Mouse (Mus musculus) embryonic facial prominence, embryonic 15.5 days (tissue): ENCODE results near the gene Diexf. TPM values are rescaled to one million over a fixed set of nuclear protein-coding genes. Genes with fewer than 3 reads are reported as not detected.

Source experiments
- ATAC-seq: fragments of 200-750 bp; cut with Nextera tagmentation; 2 replicates; pipeline ENCODE4 v1.8.0; 2017; ENCODE audit warnings: low read depth, moderate TSS enrichment; ENCODE audit not compliant: insufficient number of reproducible peaks, low FRiP score, low TSS enrichment
- H3K27ac ChIP-seq: fragments of 300-500 bp; sonication (generic); replicated peaks from 2 replicates; pipeline ENCODE4 v1.5.1; 2015; ENCODE audit warnings: mild to moderate bottlenecking, inconsistent platforms
- H3K27me3 ChIP-seq: fragments of 300-500 bp; sonication (generic); 2 replicates; pipeline ENCODE4 v1.6.1; 2015; ENCODE audit warnings: inconsistent platforms
- H3K36me3 ChIP-seq: fragments of 300-500 bp; sonication (generic); 2 replicates; pipeline ENCODE4 v1.6.1; 2015; ENCODE audit warnings: mild to moderate bottlenecking, inconsistent platforms
- H3K4me1 ChIP-seq: fragments of 300-500 bp; sonication (generic); 2 replicates; pipeline ENCODE4 v1.6.1; 2015; ENCODE audit warnings: inconsistent platforms
- H3K4me2 ChIP-seq: fragments of 300-500 bp; sonication (generic); replicated peaks from 2 replicates; pipeline ENCODE4 v1.6.1; 2015; ENCODE audit warnings: mild to moderate bottlenecking, inconsistent platforms
- H3K4me3 ChIP-seq: fragments of 300-500 bp; sonication (generic); replicated peaks from 2 replicates; pipeline ENCODE4 v1.5.1; 2015; ENCODE audit warnings: mild to moderate bottlenecking, inconsistent platforms
- H3K9ac ChIP-seq: fragments of 300-500 bp; sonication (generic); 2 replicates; pipeline ENCODE4 v1.6.1; 2015; ENCODE audit warnings: inconsistent platforms
- H3K9me3 ChIP-seq: fragments of 300-500 bp; sonication (generic); replicated peaks from 2 replicates; pipeline ENCODE4 v1.6.1; 2016; ENCODE audit warnings: inconsistent platforms
- WGBS: fragments of 180-500 bp; shearing (Covaris S2); methylation state at CpG from one replicate; pipeline ENCODE4 v1.1.7; 2015; 5-methylcytosine and 5-hydroxymethylcytosine counted together
- polyA plus RNA-seq: library from polyadenylated mRNA; unstranded; fragments of >200 nt; fragmentation: Nextera tagmentation; extraction: Ambion mirVana; gene quantifications from 2 replicates; pipeline ENCODE4 v1.2.1, GENCODE M21; 2015

The Diexf gene
- polyA plus RNA-seq, 1 experiment from 2014 or later, result 8.6 TPM

DNA sequence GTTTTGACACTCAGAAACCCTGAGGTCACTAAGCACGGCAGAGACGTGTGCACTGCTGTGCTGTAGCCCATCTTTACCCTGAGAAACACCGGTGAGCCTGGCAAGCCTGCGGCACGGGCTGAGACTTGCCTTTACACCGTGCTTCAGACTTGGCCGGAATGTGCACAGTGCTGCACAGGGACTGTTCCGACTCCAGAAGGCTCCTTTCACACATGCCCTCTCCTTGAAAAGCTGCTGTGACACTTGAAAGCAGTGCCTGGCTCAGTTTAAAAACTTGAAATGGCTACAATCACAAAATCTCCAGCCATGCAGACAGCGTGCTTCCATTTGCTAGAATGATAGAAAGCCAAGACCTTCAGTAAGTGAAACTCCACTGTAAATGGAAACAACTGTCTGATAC, 18.0 kb downstream of the Diexf start:
- Histone ChIP-seq H3K4me2 (no peak overlapping the region), H3K27ac (no peak overlapping the region), H3K4me3 (no peak overlapping the region), H3K36me3 (peaks cover 94% of the 10 kb centered on the region), H3K9ac (no peak overlapping the region), H3K4me1 (no peaks in the 10 kb centered on the region), H3K9me3 (no peaks in the 10 kb centered on the region), H3K27me3 (no peaks in the 10 kb centered on the region)
- WGBS, result 80% methylated on average over 9 of the region's 9 CpGs
- no peak for ATAC-seq

DNA sequence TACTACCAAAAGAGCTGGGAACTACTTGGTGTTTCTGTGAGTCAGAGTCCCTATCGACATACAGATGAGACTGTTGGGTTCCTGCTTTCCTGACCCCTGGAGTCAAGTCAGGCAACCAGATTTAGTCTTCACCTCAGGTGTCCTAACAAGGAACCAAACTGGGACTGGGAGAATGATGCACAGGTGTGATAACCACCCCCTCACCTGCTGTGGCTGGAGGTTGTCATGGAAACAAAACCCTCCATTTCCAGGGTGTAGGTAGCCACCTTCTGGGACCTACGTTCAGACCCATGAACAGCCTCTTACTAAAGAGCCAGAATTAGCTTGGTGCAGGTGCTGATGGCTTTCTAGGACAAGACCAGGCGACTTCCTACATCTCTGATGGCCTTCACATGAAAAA, 27.1 kb downstream of the Diexf start:
- WGBS, result 74% methylated on average over 3 of the region's 3 CpGs
- H3K4me1 ChIP-seq, result peaks cover 8% of the 10 kb centered on the region; the same call in 1 of the 2 replicates

DNA sequence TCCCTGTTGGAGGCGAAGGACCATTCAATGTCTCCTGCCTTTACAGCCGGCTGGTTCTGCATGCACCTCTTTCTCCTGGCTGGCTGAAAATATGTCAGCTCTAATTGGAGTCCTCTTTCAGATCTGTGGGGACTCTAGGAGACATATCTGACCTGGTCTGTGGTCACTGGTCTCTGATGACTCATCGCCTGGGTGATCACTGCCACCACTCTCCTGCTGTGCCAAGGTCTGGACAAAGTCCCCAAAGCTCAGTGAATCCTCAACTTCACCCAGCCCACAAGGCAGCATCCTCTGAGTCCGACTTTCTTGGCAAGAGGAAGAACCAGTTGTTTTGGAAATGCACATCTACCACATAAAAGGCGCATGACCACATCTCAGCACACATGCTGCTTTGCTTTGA, 27.5 kb downstream of the Diexf start:
- no peak overlapping the region for H3K4me3 ChIP-seq
- ATAC-seq, result no peak
- H3K27ac ChIP-seq, result no peak overlapping the region
- no peak overlapping the region for H3K9ac ChIP-seq
- H3K4me2 ChIP-seq, result no peak overlapping the region
- H3K27me3 ChIP-seq, result no peaks in the 10 kb centered on the region
- no peaks in the 10 kb centered on the region for H3K9me3 ChIP-seq
- peaks cover 8% of the 10 kb centered on the region; the same call in 1 of the 2 replicates for H3K4me1 ChIP-seq
- WGBS, result 83% methylated on average over 5 of the region's 5 CpGs
- peaks cover 28% of the 10 kb centered on the region for H3K36me3 ChIP-seq

More for the DNA sequence above, 27.1 kb downstream of the Diexf start:
- ATAC-seq, result no peak
- Histone ChIP-seq H3K4me2 (no peak overlapping the region), H3K9me3 (no peaks in the 10 kb centered on the region), H3K27ac (no peak overlapping the region), H3K4me3 (no peak overlapping the region), H3K36me3 (peaks cover 30% of the 10 kb centered on the region), H3K27me3 (no peaks in the 10 kb centered on the region), H3K9ac (no peak overlapping the region)

DNA sequence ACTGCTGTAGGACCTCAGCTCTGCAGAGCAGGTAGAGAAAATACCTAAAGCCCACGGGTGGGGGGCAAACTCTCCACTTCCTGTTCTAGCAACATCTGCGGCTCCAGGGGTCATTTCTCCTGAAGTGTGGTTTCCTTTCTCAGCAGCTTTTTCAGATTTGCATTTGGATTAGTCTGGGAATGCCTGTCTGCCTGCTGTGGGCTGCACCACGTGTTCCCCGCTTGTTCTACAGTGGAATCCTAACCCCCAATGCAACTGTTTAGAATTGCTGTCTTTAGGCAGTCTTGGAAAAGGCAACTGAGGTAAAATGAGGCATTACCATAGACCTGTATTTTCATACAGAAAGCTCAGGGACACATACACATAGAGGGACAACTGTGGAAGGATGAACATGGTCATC, 28.0 kb downstream of the Diexf start:
- Histone ChIP-seq H3K27me3 (no peaks in the 10 kb centered on the region), H3K4me2 (no peak overlapping the region), H3K36me3 (peaks cover 23% of the 10 kb centered on the region), H3K4me3 (no peak overlapping the region), H3K27ac (no peak overlapping the region), H3K9ac (no peak overlapping the region), H3K4me1 (peaks cover 8% of the 10 kb centered on the region; the same call in 1 of the 2 replicates), H3K9me3 (no peaks in the 10 kb centered on the region)
- 34% methylated on average over 4 of the region's 4 CpGs for WGBS
- no peak for ATAC-seq

DNA sequence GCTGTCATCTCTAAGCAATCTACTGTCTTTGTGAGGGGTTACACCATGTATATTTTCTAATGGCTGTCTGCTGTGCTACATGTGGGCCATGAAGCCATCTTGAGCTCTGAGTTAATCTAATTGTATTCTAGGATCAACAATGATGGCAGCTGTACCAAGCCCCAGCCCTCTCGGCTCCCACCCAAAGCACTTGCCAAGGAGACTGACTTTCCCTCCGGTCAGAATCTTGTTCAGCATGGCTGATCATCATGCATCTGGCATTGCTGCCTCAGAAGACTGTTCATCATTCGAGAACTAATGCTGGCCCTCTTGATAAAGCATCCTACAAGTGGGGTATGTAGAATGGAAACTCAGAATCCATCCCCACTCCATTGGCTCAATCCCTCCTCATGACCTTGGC, 31.1 kb downstream of the Diexf start:
- H3K27me3 ChIP-seq, result no peaks in the 10 kb centered on the region
- H3K4me3 ChIP-seq, result no peak overlapping the region
- H3K9me3 ChIP-seq, result no peaks in the 10 kb centered on the region
- peaks cover 8% of the 10 kb centered on the region; the same call in 1 of the 2 replicates for H3K4me1 ChIP-seq
- H3K36me3 ChIP-seq, result no peaks in the 10 kb centered on the region
- H3K4me2 ChIP-seq, result no peak overlapping the region
- H3K27ac ChIP-seq, result no peak overlapping the region
- no peak for ATAC-seq
- H3K9ac ChIP-seq, result no peak overlapping the region
- 79% methylated on average over 3 of the region's 3 CpGs for WGBS

DNA sequence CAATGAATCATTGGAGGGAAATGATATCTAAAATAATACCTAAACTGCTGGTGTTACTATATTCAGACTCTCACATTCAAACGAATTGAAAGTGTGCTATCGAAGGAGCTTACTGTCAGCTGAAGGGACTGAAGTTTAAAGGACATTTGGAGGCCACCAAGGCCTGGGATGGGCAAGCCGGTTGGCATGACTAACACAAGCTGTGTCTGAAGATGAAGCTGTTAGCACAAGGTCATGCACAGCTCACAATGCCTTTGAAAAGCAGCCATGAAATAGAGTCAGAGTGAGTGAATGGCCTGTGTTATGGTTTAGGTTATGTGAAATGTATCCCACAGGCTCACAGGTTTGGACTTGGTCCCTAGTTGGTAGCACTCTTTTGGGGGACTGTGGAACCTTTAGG, 36.5 kb downstream of the Diexf start:
- H3K9ac ChIP-seq, result no peak overlapping the region
- H3K27me3 ChIP-seq, result no peaks in the 10 kb centered on the region
- H3K4me3 ChIP-seq, result no peak overlapping the region
- no peaks in the 10 kb centered on the region for H3K9me3 ChIP-seq
- no peak overlapping the region for H3K27ac ChIP-seq
- no peak for ATAC-seq
- no peak overlapping the region for H3K4me2 ChIP-seq
- no peaks in the 10 kb centered on the region for H3K36me3 ChIP-seq
- no peaks in the 10 kb centered on the region for H3K4me1 ChIP-seq
- 85% methylated on average over 3 of the region's 3 CpGs for WGBS

DNA sequence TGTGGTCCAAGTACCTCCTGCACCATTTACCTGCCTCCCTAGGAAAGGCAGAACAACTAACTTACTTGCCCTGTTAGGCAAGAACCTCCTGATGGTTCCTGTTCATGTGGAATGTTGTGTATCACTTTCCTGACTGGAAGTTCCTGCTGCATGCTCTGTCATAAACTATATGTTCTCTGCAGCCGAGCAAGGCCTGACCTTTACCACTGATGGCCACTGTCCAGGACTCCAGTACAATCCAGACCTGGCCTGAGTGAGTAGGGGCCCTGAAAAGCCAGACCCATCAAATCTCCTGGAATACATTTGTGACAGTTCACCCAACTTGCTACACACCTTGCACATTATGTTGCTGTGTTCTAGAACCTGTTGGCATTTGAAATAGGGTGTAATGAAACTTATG, 37.3 kb downstream of the Diexf start:
- no peaks in the 10 kb centered on the region for H3K9me3 ChIP-seq
- ATAC-seq, result no peak
- H3K9ac ChIP-seq, result no peak overlapping the region
- no peak overlapping the region for H3K4me3 ChIP-seq
- no peaks in the 10 kb centered on the region for H3K27me3 ChIP-seq
- H3K4me1 ChIP-seq, result no peaks in the 10 kb centered on the region
- H3K36me3 ChIP-seq, result no peaks in the 10 kb centered on the region
- 62% methylated on average over 1 of the region's 1 CpGs for WGBS
- no peak overlapping the region for H3K27ac ChIP-seq
- H3K4me2 ChIP-seq, result no peak overlapping the region

DNA sequence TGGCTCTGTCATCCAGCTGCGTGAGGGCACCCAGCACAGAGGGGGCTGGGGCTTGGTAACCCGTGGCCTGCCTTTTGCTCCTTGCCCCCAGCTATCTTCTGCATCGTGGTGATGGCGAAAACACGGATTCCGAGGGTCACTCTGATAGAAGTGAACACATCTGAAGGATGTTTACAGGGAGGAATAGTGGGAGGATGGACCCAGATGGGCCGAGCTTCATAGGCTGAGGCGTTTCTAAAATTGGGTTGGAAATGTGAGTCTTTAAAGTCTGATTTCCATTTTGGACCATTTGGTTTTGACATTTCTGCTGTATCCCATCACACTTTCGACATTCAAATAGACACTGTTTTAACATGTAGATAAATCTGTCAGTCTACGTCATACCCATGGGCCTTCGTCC, 39.2 kb downstream of the Diexf start:
- Histone ChIP-seq H3K9ac (no peak overlapping the region), H3K4me2 (no peak overlapping the region), H3K36me3 (no peaks in the 10 kb centered on the region), H3K9me3 (no peaks in the 10 kb centered on the region), H3K27me3 (no peaks in the 10 kb centered on the region), H3K4me3 (no peak overlapping the region), H3K4me1 (peaks cover 10% of the 10 kb centered on the region), H3K27ac (no peak overlapping the region)
- WGBS, result 80% methylated on average over 11 of the region's 11 CpGs
- ATAC-seq, result no peak

DNA sequence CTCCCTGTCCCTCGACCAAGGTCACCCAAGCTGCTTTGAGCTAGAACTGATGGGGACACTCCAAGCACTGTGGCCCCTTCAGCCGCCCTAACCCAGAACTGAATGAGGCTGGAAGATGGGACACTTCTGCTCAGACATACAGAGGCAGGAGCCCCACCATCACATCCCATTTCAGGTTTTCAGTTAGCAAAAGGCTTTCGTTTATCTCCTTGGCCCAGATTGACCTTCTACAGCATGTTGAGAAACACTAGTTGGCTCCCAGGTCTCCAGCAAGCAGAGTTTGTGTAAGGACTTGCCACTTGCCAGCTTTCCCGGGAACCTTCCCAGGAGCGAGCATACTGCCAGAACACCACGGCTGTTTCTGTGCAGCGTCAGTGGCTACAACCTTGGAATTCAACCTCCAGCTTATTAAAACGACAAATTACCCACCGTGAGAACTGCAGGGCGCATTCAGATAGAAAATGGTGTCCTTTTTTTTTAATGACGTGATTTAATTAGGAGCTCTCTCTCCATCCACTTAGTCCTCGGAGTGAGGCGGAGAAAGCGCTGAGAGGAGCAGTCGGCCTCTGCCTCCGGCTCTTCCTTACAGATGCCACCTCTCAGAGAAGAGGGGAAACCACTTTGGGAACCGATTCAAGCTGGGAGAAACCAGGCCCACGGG, 39.7 kb downstream of the Diexf start:
- H3K36me3 ChIP-seq, result no peaks in the 10 kb centered on the region

DNA sequence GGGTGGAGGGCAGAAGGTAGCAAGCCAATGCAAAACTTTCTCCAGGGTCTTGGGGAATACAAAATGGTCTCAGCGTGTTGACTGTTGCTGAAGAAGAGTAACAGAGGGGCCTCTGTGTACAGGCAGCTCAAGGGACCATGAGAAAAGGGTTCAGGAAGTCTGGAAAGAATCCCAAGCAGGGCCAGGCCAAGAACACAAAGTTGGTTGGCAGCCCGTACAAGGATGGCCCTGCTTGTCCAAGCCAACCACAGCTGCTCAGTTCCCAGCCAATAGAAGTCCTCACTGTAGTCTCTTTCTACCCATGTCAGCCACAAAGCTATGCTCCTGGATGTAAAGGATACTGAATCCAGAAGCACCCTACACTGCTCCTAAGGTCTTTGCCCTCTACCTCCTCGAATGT, 40.4 kb downstream of the Diexf start:
- H3K4me1 ChIP-seq, result peaks cover 10% of the 10 kb centered on the region
- H3K27ac ChIP-seq, result no peak overlapping the region
- no peaks in the 10 kb centered on the region for H3K27me3 ChIP-seq
- H3K4me3 ChIP-seq, result no peak overlapping the region
- no peak for ATAC-seq
- no peak overlapping the region for H3K9ac ChIP-seq
- no peaks in the 10 kb centered on the region for H3K9me3 ChIP-seq
- no peak overlapping the region for H3K4me2 ChIP-seq
- H3K36me3 ChIP-seq, result no peaks in the 10 kb centered on the region
- WGBS, result 74% methylated on average over 3 of the region's 3 CpGs

More for the DNA sequence above, 39.7 kb downstream of the Diexf start:
- H3K4me2 ChIP-seq, result no peak overlapping the region
- H3K4me1 ChIP-seq, result peaks cover 10% of the 10 kb centered on the region
- no peak overlapping the region for H3K27ac ChIP-seq
- H3K27me3 ChIP-seq, result no peaks in the 10 kb centered on the region
- H3K9ac ChIP-seq, result no peak overlapping the region
- H3K4me3 ChIP-seq, result no peak overlapping the region
- no peak for ATAC-seq
- H3K9me3 ChIP-seq, result no peaks in the 10 kb centered on the region
- 67% methylated on average over 18 of the region's 18 CpGs for WGBS

DNA sequence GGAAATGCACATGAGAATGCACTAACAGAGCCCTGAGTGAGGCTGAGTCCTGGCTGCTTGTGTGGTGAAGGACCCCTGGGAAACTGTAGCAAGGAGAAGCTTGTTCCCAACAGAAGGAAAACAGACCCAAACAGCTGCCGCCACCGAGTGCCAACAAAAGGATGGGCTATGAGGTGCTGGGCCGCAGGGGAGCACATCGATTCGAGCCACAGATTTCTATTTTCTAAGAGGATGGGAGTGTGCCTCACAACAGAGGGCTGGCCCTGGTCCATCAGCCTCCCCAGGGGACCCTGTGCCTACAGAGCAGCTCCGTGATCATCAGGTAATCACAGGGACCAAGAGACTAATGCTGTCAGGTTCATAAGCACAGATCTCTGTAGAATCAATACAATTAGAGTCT, 40.9 kb downstream of the Diexf start:
- Histone ChIP-seq H3K4me2 (no peak overlapping the region), H3K27me3 (no peaks in the 10 kb centered on the region), H3K4me3 (no peak overlapping the region), H3K36me3 (no peaks in the 10 kb centered on the region), H3K9me3 (no peaks in the 10 kb centered on the region), H3K4me1 (peaks cover 10% of the 10 kb centered on the region), H3K27ac (no peak overlapping the region), H3K9ac (no peak overlapping the region)
- no peak for ATAC-seq
- WGBS, result 83% methylated on average over 6 of the region's 6 CpGs

DNA sequence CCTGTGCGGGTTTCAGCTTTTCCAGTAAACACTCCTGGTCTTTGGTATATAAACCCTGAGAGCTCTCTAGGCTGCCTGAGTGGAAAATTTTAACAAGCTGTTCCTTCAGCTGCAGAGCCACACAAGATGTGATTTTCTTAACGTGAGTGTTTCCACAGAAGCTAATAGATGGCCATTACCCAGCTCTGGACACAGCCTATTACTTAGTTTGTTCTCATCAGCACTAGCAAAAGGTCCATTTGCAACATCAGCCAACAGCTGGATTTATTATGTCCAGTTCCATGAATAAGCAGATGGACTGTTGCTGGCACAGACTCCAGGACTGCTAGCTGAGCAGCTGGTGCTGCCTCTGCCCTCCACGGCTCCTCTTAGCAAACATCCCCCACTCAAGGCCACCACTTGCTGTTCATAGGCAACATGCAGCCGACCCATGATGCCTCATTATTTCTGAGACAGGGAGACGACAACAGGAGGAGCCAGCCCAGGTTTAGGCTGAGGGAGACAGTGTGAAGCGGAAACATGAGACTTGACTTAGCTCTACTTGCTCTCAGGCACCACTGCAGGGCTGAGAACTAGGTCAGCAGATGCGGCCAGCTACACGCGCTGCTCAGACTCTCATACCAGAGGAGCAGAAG, 43.1 kb downstream of the Diexf start:
- H3K4me2 ChIP-seq, result no peak overlapping the region
- no peaks in the 10 kb centered on the region for H3K27me3 ChIP-seq
- no peak for ATAC-seq
- H3K4me3 ChIP-seq, result no peak overlapping the region
- no peaks in the 10 kb centered on the region for H3K9me3 ChIP-seq
- peaks cover 10% of the 10 kb centered on the region for H3K4me1 ChIP-seq
- WGBS, result 33% methylated on average over 9 of the region's 9 CpGs
- no peaks in the 10 kb centered on the region for H3K36me3 ChIP-seq
- no peak overlapping the region for H3K9ac ChIP-seq
- peak overlapping the region; percentile 23; the same call in 1 of the 2 replicates for H3K27ac ChIP-seq
